Mouse (Mus musculus) stomach, postnatal 0 days (tissue): ENCODE data around the gene Ntrk2.

ENCODE experiments used
- CTCF ChIP-seq: IDR thresholded peaks from 2 replicates; pipeline ENCODE4 v1.5.1; 2016; ENCODE audit warnings: antibody characterized with exemption, low read depth, mild to moderate bottlenecking, moderate library complexity
- EP300 ChIP-seq: optimal IDR thresholded peaks from 2 replicates; pipeline ENCODE3; 2016; ENCODE audit warnings: antibody characterized with exemption

- TF ChIP-seq CTCF (no peak), EP300 (no peak)
Observed at GRCm38 (mm10) chr13:58914061-58914814, 107.9 kb downstream of the Ntrk2 start.
